ENCODE assay signal across 14 mouse cellular contexts in genomic region chr14:62882061-62882614, GRCm38 (mm10). TPM values are rescaled to one million over a fixed set of nuclear protein-coding genes. Genes with fewer than 3 reads are reported as not detected.
DNase-seq lines count a peak whose midpoint lies in the region; ATAC-seq and TF ChIP-seq lines count a peak whose summit lies in the region.
"Had no signal": no experiment of that assay in that cellular context is flagged by ENCODE, and none has a peak within 500 bp of the region (broad histone marks: within the 10 kb centered on the region; RNA-seq: fewer than 3 reads in every experiment).

No protein-coding gene starts in this region.

- H3K4me2 ChIP-seq in hindbrain, embryonic 12.5 days (replicated peaks) = no peak overlapping the region
- no peak overlapping the region for H3K4me2 ChIP-seq in midbrain, embryonic 14.5 days (ENCODE audit: low read length)
- H3K4me2 ChIP-seq in intestine, embryonic 15.5 days (replicated peaks) = no peak overlapping the region
- H3K4me2 ChIP-seq: embryonic facial prominence, embryonic 15.5 days; heart, embryonic 13.5 days had no signal

- no peak for DNase-seq in hindbrain, embryonic 10.5 days (ENCODE audit: low spot score)
- DNase-seq in 3T3-L1 (ENCODE audit: low read depth, low spot score) = peak; percentile 6
- no peak for DNase-seq in midbrain, embryonic 14.5 days
- DNase-seq in kidney, adult 11 months = no peak
- DNase-seq: cerebellum, postnatal 14 days; lung, postnatal 10 days had no signal

- no peak for ATAC-seq in hindbrain, embryonic 12.5 days (ENCODE audit: low FRiP score)
- no peak for ATAC-seq in midbrain, embryonic 14.5 days (ENCODE audit: low FRiP score, low TSS enrichment)
- no peak for ATAC-seq in intestine, embryonic 15.5 days
- ATAC-seq in megakaryocyte progenitor cell, adult 5-6 weeks (replicated peaks; ENCODE audit: poor library complexity) = no peak
- ATAC-seq: inflammation-experienced regulatory T-cells, adult 6 months had no signal

- TF ChIP-seq CTCF in E14TG2a.4 (conservative IDR thresholded peaks at IDR 0.05; ENCODE audit: low read length) = peak; percentile 34; the same call in 1 of the 2 replicates

- no peaks in the 10 kb centered on the region for H3K27me3 ChIP-seq in hindbrain, embryonic 10.5 days (ENCODE audit: insufficient read depth, poor library complexity, severe bottlenecking)
- no peaks in the 10 kb centered on the region for H3K27me3 ChIP-seq in hindbrain, embryonic 12.5 days
- no peaks in the 10 kb centered on the region for H3K27me3 ChIP-seq in E14TG2a.4 (ENCODE audit: insufficient read depth, low read length)
- no peaks in the 10 kb centered on the region for H3K27me3 ChIP-seq in midbrain, embryonic 14.5 days (ENCODE audit: control insufficient read depth, insufficient read depth, low read length)
- H3K27me3 ChIP-seq in intestine, embryonic 15.5 days (replicated peaks) = no peaks in the 10 kb centered on the region
- H3K27me3 ChIP-seq: embryonic facial prominence, embryonic 15.5 days; heart, embryonic 13.5 days had no signal

- H3K9ac ChIP-seq in hindbrain, embryonic 12.5 days = no peak overlapping the region
- H3K9ac ChIP-seq in midbrain, embryonic 14.5 days (replicated peaks; ENCODE audit: low read length) = no peak overlapping the region
- H3K9ac ChIP-seq in intestine, embryonic 15.5 days = no peak overlapping the region
- H3K9ac ChIP-seq: embryonic facial prominence, embryonic 15.5 days; heart, embryonic 13.5 days had no signal

- H3K4me3 ChIP-seq in hindbrain, embryonic 10.5 days = no peak overlapping the region
- H3K4me3 ChIP-seq in hindbrain, embryonic 12.5 days = no peak overlapping the region
- H3K4me3 ChIP-seq in E14TG2a.4 (replicated peaks; ENCODE audit: low read length) = no peak overlapping the region
- H3K4me3 ChIP-seq in midbrain, embryonic 14.5 days (replicated peaks; ENCODE audit: low read depth, low read length) = no peak overlapping the region
- H3K4me3 ChIP-seq in intestine, embryonic 15.5 days (replicated peaks) = no peak overlapping the region
- H3K4me3 ChIP-seq: embryonic facial prominence, embryonic 15.5 days; heart, embryonic 13.5 days; limb, embryonic 10.5 days had no signal

- peaks cover 53% of the 10 kb centered on the region for H3K4me1 ChIP-seq in hindbrain, embryonic 10.5 days (replicated peaks)
- H3K4me1 ChIP-seq in hindbrain, embryonic 12.5 days = peaks cover 34% of the 10 kb centered on the region
- H3K4me1 ChIP-seq in E14TG2a.4 (replicated peaks; ENCODE audit: low read depth, low read length) = peaks cover 31% of the 10 kb centered on the region
- peaks cover 29% of the 10 kb centered on the region for H3K4me1 ChIP-seq in midbrain, embryonic 14.5 days (ENCODE audit: control insufficient read depth, insufficient read depth, low read length)
- H3K4me1 ChIP-seq in intestine, embryonic 15.5 days (replicated peaks) = 0 out of 2 replicates have a peak, but pooled peaks cover 9% of the 10 kb centered on the region

- no peaks in the 10 kb centered on the region for H3K36me3 ChIP-seq in hindbrain, embryonic 10.5 days
- no peaks in the 10 kb centered on the region for H3K36me3 ChIP-seq in hindbrain, embryonic 12.5 days
- no peaks in the 10 kb centered on the region for H3K36me3 ChIP-seq in E14TG2a.4 (ENCODE audit: insufficient read depth, low read length)
- H3K36me3 ChIP-seq in midbrain, embryonic 14.5 days (ENCODE audit: control insufficient read depth, insufficient read depth, low read length) = no peaks in the 10 kb centered on the region
- H3K36me3 ChIP-seq in intestine, embryonic 15.5 days = no peaks in the 10 kb centered on the region
- H3K36me3 ChIP-seq: embryonic facial prominence, embryonic 15.5 days; heart, embryonic 13.5 days; limb, embryonic 10.5 days had no signal

- H3K9me3 ChIP-seq in hindbrain, embryonic 10.5 days = no peaks in the 10 kb centered on the region
- H3K9me3 ChIP-seq in hindbrain, embryonic 12.5 days (replicated peaks) = no peaks in the 10 kb centered on the region
- no peaks in the 10 kb centered on the region for H3K9me3 ChIP-seq in E14TG2a.4 (ENCODE audit: low read length)
- H3K9me3 ChIP-seq in midbrain, embryonic 14.5 days (ENCODE audit: control insufficient read depth, low read length) = no peaks in the 10 kb centered on the region
- no peaks in the 10 kb centered on the region for H3K9me3 ChIP-seq in intestine, embryonic 15.5 days
- H3K9me3 ChIP-seq: embryonic facial prominence, embryonic 15.5 days; heart, embryonic 13.5 days; limb, embryonic 10.5 days had no signal

- WGBS in hindbrain, embryonic 10.5 days = 27% methylated on average over 4 of the region's 4 CpGs
- WGBS in hindbrain, embryonic 12.5 days = 23% methylated on average over 4 of the region's 4 CpGs
- WGBS in midbrain, embryonic 14.5 days = 25% methylated on average over 4 of the region's 4 CpGs
- 47% methylated on average over 4 of the region's 4 CpGs for WGBS in intestine, embryonic 15.5 days

- H3K27ac ChIP-seq in hindbrain, embryonic 10.5 days = peak overlapping the region; percentile 42; the same call in 1 of the 2 replicates
- H3K27ac ChIP-seq in hindbrain, embryonic 12.5 days = no peak overlapping the region
- 0 out of 2 replicates have a peak overlapping the region, but pooled peaks have one; percentile 38 for H3K27ac ChIP-seq in midbrain, embryonic 14.5 days (replicated peaks; ENCODE audit: low read depth, low read length)
- no peak overlapping the region for H3K27ac ChIP-seq in intestine, embryonic 15.5 days
- H3K27ac ChIP-seq: embryonic facial prominence, embryonic 15.5 days; heart, embryonic 13.5 days; limb, embryonic 10.5 days had no signal

RNA-seq across cellular contexts. Expression of gene Wdfy2, which starts 44.7 kb away (rescaled TPM):
- 12.9 and 14.2 TPM in 2 replicates for polyA plus RNA-seq in hindbrain, embryonic 10.5 days (2016; fragmentation: Nextera tagmentation; extraction: Ambion mirVana)
- 14.2 and 15.0 TPM in 2 replicates for polyA plus RNA-seq in hindbrain, embryonic 12.5 days (2016; fragmentation: Nextera tagmentation; extraction: Ambion mirVana)
- polyA plus RNA-seq in midbrain, embryonic 14.5 days (2014; fragmentation: Nextera tagmentation; extraction: Ambion mirVana) = 9.1 and 13.0 TPM in 2 replicates
- 4.0 and 4.2 TPM in 2 replicates for polyA plus RNA-seq in intestine, embryonic 15.5 days (2015; fragmentation: Nextera tagmentation; extraction: Ambion mirVana)
- total RNA-seq in megakaryocyte progenitor cell, adult 5-6 weeks (2015) = 18.2 and 19.6 TPM in 2 replicates
- 22.1 and 24.2 TPM in 2 replicates for total RNA-seq in megakaryocyte progenitor cell, adult 5-6 weeks (2017)

Comparison
In these comparisons a context has a peak if more than half of its experiments do, and no peak if none do; other contexts are left out.
1. H3K27ac ChIP-seq: peak in hindbrain, embryonic 10.5 days (single experiment) and midbrain, embryonic 14.5 days (single experiment); none in hindbrain, embryonic 12.5 days (single experiment) and intestine, embryonic 15.5 days (single experiment).